Mouse (Mus musculus): ENCODE measurements around the gene Klf3. TPM values are rescaled to one million over a fixed set of nuclear protein-coding genes. Genes with fewer than 3 reads are reported as not detected.

The Klf3 gene
- polyA plus RNA-seq, 1 experiment = 113 TPM

- no peak for DNase-seq
- 78% methylated on average over 12 of the region's 12 CpGs for WGBS
- Histone ChIP-seq H3K4me3 (replicated peaks; ENCODE audit: extremely low read depth, low read depth, low read length) (no peak overlapping the region), H3K4me1 (ENCODE audit: control insufficient read depth, insufficient read depth, low read length) (peaks cover 22% of the 10 kb centered on the region)
- TF ChIP-seq POLR2A (IDR thresholded peaks at IDR 0.05; ENCODE audit: borderline replicate concordance, extremely low read depth, low read depth, low read length) = no peak
- TF ChIP-seq CTCF (IDR thresholded peaks at IDR 0.05; ENCODE audit: insufficient read depth, low read length) = no peak
Observed at GRCm38 (mm10) chr5:64865219-64865964, 62.2 kb downstream of the Klf3 start.

- TF ChIP-seq POLR2A (IDR thresholded peaks at IDR 0.05; ENCODE audit: borderline replicate concordance, extremely low read depth, low read depth, low read length) = no peak
- TF ChIP-seq CTCF (IDR thresholded peaks at IDR 0.05; ENCODE audit: insufficient read depth, low read length) = peak; percentile 37; the same call in 1 of the 2 replicates
- peak; percentile 75 for DNase-seq
- H3K4me1 ChIP-seq (ENCODE audit: control insufficient read depth, insufficient read depth, low read length) = peaks cover 18% of the 10 kb centered on the region
- 41% methylated on average over 5 of the region's 5 CpGs for WGBS
- H3K4me3 ChIP-seq (replicated peaks; ENCODE audit: extremely low read depth, low read depth, low read length) = no peak overlapping the region
Observed at GRCm38 (mm10) chr5:64866331-64867050, 63.3 kb downstream of the Klf3 start.

- 43% methylated on average over 9 of the region's 9 CpGs for WGBS
- TF ChIP-seq CTCF (IDR thresholded peaks at IDR 0.05; ENCODE audit: insufficient read depth, low read length) (no peak), POLR2A (IDR thresholded peaks at IDR 0.05; ENCODE audit: borderline replicate concordance, extremely low read depth, low read depth, low read length) (no peak)
- H3K4me3 ChIP-seq (replicated peaks; ENCODE audit: extremely low read depth, low read depth, low read length) = no peak overlapping the region
- no peak for DNase-seq
- peaks cover 13% of the 10 kb centered on the region for H3K4me1 ChIP-seq (ENCODE audit: control insufficient read depth, insufficient read depth, low read length)
Observed at GRCm38 (mm10) chr5:64867124-64867523, 63.9 kb downstream of the Klf3 start.

GRCm38 (mm10) chr5:64867551-64867950, 64.4 kb downstream of the Klf3 start:
- TF ChIP-seq CTCF (IDR thresholded peaks at IDR 0.05; ENCODE audit: insufficient read depth, low read length) (no peak), POLR2A (IDR thresholded peaks at IDR 0.05; ENCODE audit: borderline replicate concordance, extremely low read depth, low read depth, low read length) (no peak)
- Histone ChIP-seq H3K4me1 (ENCODE audit: control insufficient read depth, insufficient read depth, low read length) (peaks cover 12% of the 10 kb centered on the region), H3K4me3 (replicated peaks; ENCODE audit: extremely low read depth, low read depth, low read length) (no peak overlapping the region)
- no peak for DNase-seq
- 87% methylated on average over 5 of the region's 5 CpGs for WGBS

GRCm38 (mm10) chr5:64876086-64876830, 73.1 kb downstream of the Klf3 start:
- 72% methylated on average over 12 of the region's 12 CpGs for WGBS
- TF ChIP-seq CTCF (IDR thresholded peaks at IDR 0.05; ENCODE audit: insufficient read depth, low read length) (no peak), POLR2A (IDR thresholded peaks at IDR 0.05; ENCODE audit: borderline replicate concordance, extremely low read depth, low read depth, low read length) (no peak)
- Histone ChIP-seq H3K4me3 (replicated peaks; ENCODE audit: extremely low read depth, low read depth, low read length) (no peak overlapping the region), H3K4me1 (ENCODE audit: control insufficient read depth, insufficient read depth, low read length) (no peaks in the 10 kb centered on the region; the same call in 1 of the 2 replicates)
- DNase-seq = no peak

- WGBS = 48% methylated on average over 15 of the region's 15 CpGs
- Histone ChIP-seq H3K4me1 (ENCODE audit: control insufficient read depth, insufficient read depth, low read length) (no peaks in the 10 kb centered on the region; the same call in 1 of the 2 replicates), H3K4me3 (replicated peaks; ENCODE audit: extremely low read depth, low read depth, low read length) (no peak overlapping the region)
- DNase-seq = no peak
- no peak for TF ChIP-seq POLR2A (IDR thresholded peaks at IDR 0.05; ENCODE audit: borderline replicate concordance, extremely low read depth, low read depth, low read length)
- TF ChIP-seq CTCF (IDR thresholded peaks at IDR 0.05; ENCODE audit: insufficient read depth, low read length) = no peak
Observed at GRCm38 (mm10) chr5:64877235-64878026, 74.2 kb downstream of the Klf3 start.

- TF ChIP-seq CTCF (IDR thresholded peaks at IDR 0.05; ENCODE audit: insufficient read depth, low read length) = no peak
- TF ChIP-seq POLR2A (IDR thresholded peaks at IDR 0.05; ENCODE audit: borderline replicate concordance, extremely low read depth, low read depth, low read length) = no peak
- no peak for DNase-seq
- Histone ChIP-seq H3K4me3 (replicated peaks; ENCODE audit: extremely low read depth, low read depth, low read length) (no peak overlapping the region), H3K4me1 (ENCODE audit: control insufficient read depth, insufficient read depth, low read length) (no peaks in the 10 kb centered on the region; the same call in 1 of the 2 replicates)
- WGBS = 37% methylated on average over 4 of the region's 4 CpGs
Observed at GRCm38 (mm10) chr5:64878027-64878425, 74.8 kb downstream of the Klf3 start.

- Histone ChIP-seq H3K4me1 (ENCODE audit: control insufficient read depth, insufficient read depth, low read length) (no peaks in the 10 kb centered on the region; the same call in none of the 2 replicates), H3K4me3 (replicated peaks; ENCODE audit: extremely low read depth, low read depth, low read length) (no peak overlapping the region)
- TF ChIP-seq POLR2A (IDR thresholded peaks at IDR 0.05; ENCODE audit: borderline replicate concordance, extremely low read depth, low read depth, low read length) (no peak), CTCF (IDR thresholded peaks at IDR 0.05; ENCODE audit: insufficient read depth, low read length) (no peak)
- DNase-seq = no peak
- 71% methylated on average over 2 of the region's 2 CpGs for WGBS
Observed at GRCm38 (mm10) chr5:64878526-64878925, 75.3 kb downstream of the Klf3 start.
